Mouse (Mus musculus) CH12.LX (cell line): ENCODE results near the gene Plekha7.

Experiments used
- JUND ChIP-seq: conservative IDR thresholded peaks from 2 replicates; pipeline ENCODE4 v1.6.1; 2011; ENCODE audit warnings: low read depth, low read length, improper control_type of control experiment
- ZNF384 ChIP-seq: IDR thresholded peaks from 2 replicates; pipeline ENCODE4 v1.6.1; 2012; ENCODE audit warnings: low read depth, low read length, improper control_type of control experiment, inconsistent platforms

DNA sequence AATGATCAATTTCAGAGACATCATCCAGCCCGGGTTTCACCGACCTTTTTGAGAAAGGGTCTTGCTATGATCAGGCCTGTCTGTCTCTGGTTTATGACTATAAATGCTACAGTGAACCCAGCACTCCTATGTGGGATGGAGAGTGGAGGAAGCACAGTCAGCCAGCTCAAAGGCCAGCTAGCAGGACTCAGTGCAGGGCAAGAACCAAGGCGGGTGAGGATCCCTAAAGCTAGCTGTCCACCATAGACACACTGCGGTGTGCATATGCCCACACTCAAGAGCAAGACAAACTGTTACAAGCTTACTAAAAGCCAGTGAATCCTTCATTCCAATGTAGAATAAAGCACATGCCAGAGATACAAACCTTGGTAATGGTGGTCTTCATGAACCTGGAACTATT is 21.7 kb upstream of the Plekha7 start:
- TF ChIP-seq JUND (no peak), ZNF384 (no peak)
